In genomic region chr5:114807063-114807462, GRCm38 (mm10) we compare ENCODE assay signal across 12 mouse cellular contexts. TPM values are rescaled to one million over a fixed set of nuclear protein-coding genes. Genes with fewer than 3 reads are reported as not detected.
DNase-seq lines count a peak whose midpoint lies in the region; ATAC-seq and TF ChIP-seq lines count a peak whose summit lies in the region.
"Had no signal": no experiment of that assay in that cellular context is flagged by ENCODE, and none has a peak within 500 bp of the region (broad histone marks: within the 10 kb centered on the region; RNA-seq: fewer than 3 reads in every experiment).

No protein-coding gene starts in this region.

- no peak for TF ChIP-seq CTCF in heart, adult 2 months (IDR thresholded peaks at IDR 0.05)
- no peak for TF ChIP-seq CTCF in kidney, postnatal 0 days (IDR thresholded peaks at IDR 0.05; ENCODE audit: low read depth)

- TF ChIP-seq EP300 in heart, adult 2 months (IDR thresholded peaks at IDR 0.05; ENCODE audit: insufficient read depth, low read depth, low read length) = no peak

- ATAC-seq in kidney, postnatal 0 days (replicated peaks; ENCODE audit: low FRiP score, low read depth) = no peak
- ATAC-seq in forebrain, embryonic 15.5 days (replicated peaks) = no peak
- peak; percentile 29 for ATAC-seq in megakaryocyte-erythroid progenitor cell, adult 5-6 weeks (replicated peaks; ENCODE audit: low FRiP score, low TSS enrichment, poor library complexity, severe bottlenecking)

- no peaks in the 10 kb centered on the region for H3K9me3 ChIP-seq in kidney, postnatal 0 days (replicated peaks; ENCODE audit: low read length)
- no peaks in the 10 kb centered on the region for H3K9me3 ChIP-seq in forebrain, embryonic 15.5 days

- intact Hi-C loops in heart, adult 2 months (cut with DNase I) = loop anchor here (5.0 kb wide), 1 partner anchor 100 kb away; the partner anchor contains the start of gene Tchp

- no peak for DNase-seq in heart, adult 2 months
- DNase-seq in heart, adult 18-20 months = no peak
- DNase-seq in kidney, postnatal 0 days (ENCODE audit: low spot score) = no peak
- DNase-seq in kidney, adult 8-10 months = no peak
- no peak for DNase-seq in layer of hippocampus, adult 11-12 months (ENCODE audit: low spot score)
- no peak for DNase-seq in gastrocnemius, adult 8-10 months (ENCODE audit: low spot score in 2 of 2)
- DNase-seq: right cerebral cortex, postnatal 25 days had no signal

- H3K9ac ChIP-seq in heart, adult 2 months (ENCODE audit: low read depth, low read length) = no peak overlapping the region; the same call in 1 of the 2 replicates
- H3K9ac ChIP-seq in kidney, postnatal 0 days (ENCODE audit: low read depth, low read length) = 0 out of 2 replicates have a peak overlapping the region, but pooled peaks have one; percentile 0
- H3K9ac ChIP-seq in forebrain, embryonic 15.5 days (replicated peaks) = no peak overlapping the region

- H3K4me2 ChIP-seq in kidney, postnatal 0 days (ENCODE audit: low read length) = no peak overlapping the region
- no peak overlapping the region for H3K4me2 ChIP-seq in forebrain, embryonic 15.5 days (replicated peaks)

- WGBS in heart, adult 2 months = 35% methylated on average over 9 of the region's 9 CpGs
- 57% methylated on average over 9 of the region's 9 CpGs for WGBS in kidney, postnatal 0 days
- 51% methylated on average over 9 of the region's 9 CpGs for WGBS in forebrain, embryonic 15.5 days

- H3K27ac ChIP-seq in heart, adult 2 months = peak overlapping the region; percentile 84
- H3K27ac ChIP-seq in kidney, postnatal 0 days = peak overlapping the region; percentile 80
- peak overlapping the region; percentile 17 for H3K27ac ChIP-seq in forebrain, embryonic 15.5 days (replicated peaks)

- H3K27me3 ChIP-seq in heart, adult 2 months (ENCODE audit: control insufficient read depth, insufficient read depth, low read length) = no peaks in the 10 kb centered on the region
- no peaks in the 10 kb centered on the region for H3K27me3 ChIP-seq in kidney, postnatal 0 days (ENCODE audit: insufficient read depth, low read length)
- H3K27me3 ChIP-seq in forebrain, embryonic 15.5 days = no peaks in the 10 kb centered on the region

- no peaks in the 10 kb centered on the region for H3K79me2 ChIP-seq in heart, adult 2 months (replicated peaks; ENCODE audit: control insufficient read depth, insufficient read depth, low read length)

- TF ChIP-seq POLR2A in heart, adult 2 months (IDR thresholded peaks at IDR 0.05; ENCODE audit: insufficient read depth, low read depth, low read length) = no peak

- no peak overlapping the region for H3K4me3 ChIP-seq in heart, adult 2 months
- no peak overlapping the region for H3K4me3 ChIP-seq in kidney, postnatal 0 days (replicated peaks; ENCODE audit: low read depth, low read length)
- no peak overlapping the region for H3K4me3 ChIP-seq in forebrain, embryonic 15.5 days
- H3K4me3 ChIP-seq: myocyte had no signal

- peaks cover 5% of the 10 kb centered on the region for H3K4me1 ChIP-seq in heart, adult 2 months (ENCODE audit: control insufficient read depth, insufficient read depth, low read length)
- H3K4me1 ChIP-seq in kidney, postnatal 0 days (replicated peaks; ENCODE audit: insufficient read depth, low read length) = peaks cover 8% of the 10 kb centered on the region; the same call in 1 of the 2 replicates
- peaks cover 16% of the 10 kb centered on the region for H3K4me1 ChIP-seq in forebrain, embryonic 15.5 days

- H3K36me3 ChIP-seq in heart, adult 2 months (ENCODE audit: control insufficient read depth, insufficient read depth, low read length) = no peaks in the 10 kb centered on the region
- peaks cover 29% of the 10 kb centered on the region for H3K36me3 ChIP-seq in kidney, postnatal 0 days (ENCODE audit: insufficient read depth, low read length)
- H3K36me3 ChIP-seq in forebrain, embryonic 15.5 days = peaks cover 38% of the 10 kb centered on the region

RNA-seq across cellular contexts. Expression of gene 1500011B03Rik, which starts 16.2 kb away (rescaled TPM):
- total RNA-seq in heart, adult 2 months (2021) = 1 to 10 TPM; 3.2 to 4.9 TPM
- polyA plus RNA-seq in heart, adult 2 months (2012; rRNA removed) = 4.3 and 7.4 TPM in 2 replicates
- 1 to 10 TPM; 4.0 to 4.5 TPM for total RNA-seq in heart, adult 18-20 months (2021)
- 160 and 189 TPM in 2 replicates for polyA plus RNA-seq in kidney, postnatal 0 days (2015; fragmentation: Nextera tagmentation; extraction: Ambion mirVana)
- 215 and 218 TPM in 2 replicates for polyA plus RNA-seq in forebrain, embryonic 15.5 days (2015; fragmentation: Nextera tagmentation; extraction: Ambion mirVana)
- total RNA-seq in megakaryocyte-erythroid progenitor cell, adult 5-6 weeks (2014; fragmentation: Nextera tagmentation) = 55.0 and 65.2 TPM in 2 replicates
- 49.4 and 53.2 TPM in 2 replicates for total RNA-seq in megakaryocyte-erythroid progenitor cell, adult 5-6 weeks (2017)
- total RNA-seq in gastrocnemius, adult 8-10 months (2022) = 1 to 10 TPM; 2.1 to 6.2 (median 3.1) TPM

RNA-seq across cellular contexts. Expression of gene Git2, which starts 31.7 kb away (rescaled TPM):
- total RNA-seq in heart, adult 2 months (2021) = 10 to 100 TPM; 27.6 to 28.7 TPM
- 32.6 and 35.3 TPM in 2 replicates for polyA plus RNA-seq in heart, adult 2 months (2012; rRNA removed)
- total RNA-seq in heart, adult 18-20 months (2021) = 10 to 100 TPM; 20.7 to 26.7 TPM
- 25.8 and 27.8 TPM in 2 replicates for polyA plus RNA-seq in kidney, postnatal 0 days (2015; fragmentation: Nextera tagmentation; extraction: Ambion mirVana)
- polyA plus RNA-seq in forebrain, embryonic 15.5 days (2015; fragmentation: Nextera tagmentation; extraction: Ambion mirVana) = 46.6 and 52.5 TPM in 2 replicates
- total RNA-seq in megakaryocyte-erythroid progenitor cell, adult 5-6 weeks (2014; fragmentation: Nextera tagmentation) = 81.5 and 99.6 TPM in 2 replicates
- 45.2 and 48.5 TPM in 2 replicates for total RNA-seq in megakaryocyte-erythroid progenitor cell, adult 5-6 weeks (2017)
- total RNA-seq in gastrocnemius, adult 8-10 months (2022) = 10 to 100 TPM; 12.7 to 19.4 (median 16.6) TPM

RNA-seq across cellular contexts. Expression of gene Ankrd13a, which starts 32.6 kb away (rescaled TPM):
- total RNA-seq in heart, adult 2 months (2021) = 10 to 100 TPM; 31.4 to 32.9 TPM
- 21.3 and 32.2 TPM in 2 replicates for polyA plus RNA-seq in heart, adult 2 months (2012; rRNA removed)
- 10 to 100 TPM; 30.6 to 35.8 TPM for total RNA-seq in heart, adult 18-20 months (2021)
- 45.6 and 49.2 TPM in 2 replicates for polyA plus RNA-seq in kidney, postnatal 0 days (2015; fragmentation: Nextera tagmentation; extraction: Ambion mirVana)
- polyA plus RNA-seq in forebrain, embryonic 15.5 days (2015; fragmentation: Nextera tagmentation; extraction: Ambion mirVana) = 31.4 and 32.8 TPM in 2 replicates
- 351 and 396 TPM in 2 replicates for total RNA-seq in megakaryocyte-erythroid progenitor cell, adult 5-6 weeks (2014; fragmentation: Nextera tagmentation)
- total RNA-seq in megakaryocyte-erythroid progenitor cell, adult 5-6 weeks (2017) = 330 and 379 TPM in 2 replicates
- 10 to 100 TPM; 12.8 to 15.7 (median 14.4) TPM for total RNA-seq in gastrocnemius, adult 8-10 months (2022)

RNA-seq across cellular contexts. Expression of gene 4930519G04Rik, which starts 46.4 kb away (rescaled TPM):
- total RNA-seq in heart, adult 2 months (2021) = not detected
- not detected in 2 replicates for polyA plus RNA-seq in heart, adult 2 months (2012; rRNA removed)
- not detected for total RNA-seq in heart, adult 18-20 months (2021)
- not detected in 2 replicates for polyA plus RNA-seq in kidney, postnatal 0 days (2015; fragmentation: Nextera tagmentation; extraction: Ambion mirVana)
- polyA plus RNA-seq in forebrain, embryonic 15.5 days (2015; fragmentation: Nextera tagmentation; extraction: Ambion mirVana) = not detected in 2 replicates
- total RNA-seq in megakaryocyte-erythroid progenitor cell, adult 5-6 weeks (2014; fragmentation: Nextera tagmentation) = not detected in 2 replicates
- total RNA-seq in megakaryocyte-erythroid progenitor cell, adult 5-6 weeks (2017) = not detected in 2 replicates
- not detected for total RNA-seq in gastrocnemius, adult 8-10 months (2022)
- total RNA-seq: left cerebral cortex, adult 18-20 months had no signal
- polyA plus RNA-seq: myocyte had no signal

RNA-seq across cellular contexts. Expression of gene Gm9936, which starts 51.4 kb away (rescaled TPM):
- total RNA-seq in heart, adult 2 months (2021) = not detected
- polyA plus RNA-seq in heart, adult 2 months (2012; rRNA removed) = not detected in 2 replicates
- not detected for total RNA-seq in heart, adult 18-20 months (2021)
- polyA plus RNA-seq in kidney, postnatal 0 days (2015; fragmentation: Nextera tagmentation; extraction: Ambion mirVana) = not detected in 2 replicates
- 1.6 and 2.1 TPM in 2 replicates for polyA plus RNA-seq in forebrain, embryonic 15.5 days (2015; fragmentation: Nextera tagmentation; extraction: Ambion mirVana)
- total RNA-seq in megakaryocyte-erythroid progenitor cell, adult 5-6 weeks (2014; fragmentation: Nextera tagmentation) = not detected in 2 replicates
- not detected in 2 replicates for total RNA-seq in megakaryocyte-erythroid progenitor cell, adult 5-6 weeks (2017)
- not detected for total RNA-seq in gastrocnemius, adult 8-10 months (2022)
- total RNA-seq: hematopoietic stem cell, adult 5-6 weeks had no signal

Comparison
In these comparisons a context has a peak if more than half of its experiments do, and no peak if none do; other contexts are left out.
1. H3K27ac ChIP-seq: peak in every context shown above with its lines; median percentile 84 in heart, adult 2 months; 80 in kidney, postnatal 0 days; 17 in forebrain, embryonic 15.5 days.
2. RNA of gene 1500011B03Rik, which starts 16.2 kb away (total RNA-seq): 49.4 to 65.2 TPM in megakaryocyte-erythroid progenitor cell, adult 5-6 weeks; 3.2 to 4.9 TPM in heart, adult 2 months, 4.0 to 4.5 TPM in heart, adult 18-20 months and 2.1 to 6.2 TPM in gastrocnemius, adult 8-10 months; every median in the first group is over 4 times any median in the second.
3. RNA of gene Ankrd13a, which starts 32.6 kb away (total RNA-seq): 330 to 396 TPM in megakaryocyte-erythroid progenitor cell, adult 5-6 weeks; 30.6 to 35.8 TPM in heart, adult 18-20 months, 31.4 to 32.9 TPM in heart, adult 2 months and 12.8 to 15.7 TPM in gastrocnemius, adult 8-10 months; every median in the first group is over 4 times any median in the second.